Mouse (Mus musculus): ENCODE results near the gene Trak1. TPM values are rescaled to one million over a fixed set of nuclear protein-coding genes. Genes with fewer than 3 reads are reported as not detected.

Trak1 gene
- polyA plus RNA-seq, 1 experiment from 2014 or later = 58.4 TPM

- H3K4me1 ChIP-seq (replicated peaks) = peaks cover 50% of the 10 kb centered on the region
- no peak; the same call in 1 of the 2 replicates for ATAC-seq (ENCODE audit: low FRiP score, low read depth)
- WGBS = 70% methylated on average over 9 of the region's 9 CpGs
- H3K9me3 ChIP-seq = no peaks in the 10 kb centered on the region
- no peak overlapping the region for H3K4me2 ChIP-seq
- peak overlapping the region; percentile 43 for H3K27ac ChIP-seq (replicated peaks)
- no peak overlapping the region for H3K4me3 ChIP-seq
- H3K36me3 ChIP-seq = no peaks in the 10 kb centered on the region
- H3K27me3 ChIP-seq = no peaks in the 10 kb centered on the region
- H3K9ac ChIP-seq = no peak overlapping the region
Measured at GRCm38 (mm10) chr9:121383180-121383586, 85.9 kb downstream of the Trak1 start.

DNA sequence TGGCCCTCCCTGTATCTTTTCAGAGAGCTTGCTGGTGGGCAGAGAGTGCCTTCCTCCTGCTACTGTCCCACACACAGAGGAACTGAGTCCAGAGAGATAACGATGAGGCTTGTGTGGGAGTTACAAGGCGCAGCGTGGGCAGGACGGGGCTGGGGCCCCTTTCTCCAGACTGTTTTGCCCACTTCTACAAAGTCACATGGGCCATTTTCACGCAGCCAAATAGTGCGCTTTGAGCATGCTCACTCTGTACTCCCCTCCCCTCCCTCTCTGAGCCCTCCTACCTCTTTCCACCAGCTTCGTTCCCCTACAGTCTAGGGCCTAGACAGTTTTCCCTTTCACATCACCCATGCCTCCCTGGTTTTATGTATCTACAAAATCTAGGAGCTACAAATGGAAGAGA lies 87.3 kb downstream of the Trak1 start:
- H3K4me3 ChIP-seq = no peak overlapping the region
- ATAC-seq (ENCODE audit: low FRiP score, low read depth) = no peak
- no peak overlapping the region for H3K4me2 ChIP-seq
- H3K27ac ChIP-seq (replicated peaks) = no peak overlapping the region; the same call in 1 of the 2 replicates
- WGBS = 83% methylated on average over 7 of the region's 7 CpGs
- no peaks in the 10 kb centered on the region for H3K36me3 ChIP-seq
- no peak overlapping the region for H3K9ac ChIP-seq
- no peaks in the 10 kb centered on the region for H3K27me3 ChIP-seq
- H3K4me1 ChIP-seq (replicated peaks) = peaks cover 55% of the 10 kb centered on the region
- H3K9me3 ChIP-seq = no peaks in the 10 kb centered on the region

GRCm38 (mm10) chr9:121385091-121385748 lies 87.9 kb downstream of the Trak1 start:
- no peaks in the 10 kb centered on the region for H3K9me3 ChIP-seq
- no peaks in the 10 kb centered on the region for H3K27me3 ChIP-seq
- H3K27ac ChIP-seq (replicated peaks) = peak overlapping the region; percentile 58
- H3K4me1 ChIP-seq (replicated peaks) = peaks cover 55% of the 10 kb centered on the region
- H3K4me3 ChIP-seq = no peak overlapping the region
- H3K4me2 ChIP-seq = no peak overlapping the region
- no peak for ATAC-seq (ENCODE audit: low FRiP score, low read depth)
- 37% methylated on average over 16 of the region's 16 CpGs for WGBS
- no peaks in the 10 kb centered on the region for H3K36me3 ChIP-seq
- no peak overlapping the region for H3K9ac ChIP-seq

DNA sequence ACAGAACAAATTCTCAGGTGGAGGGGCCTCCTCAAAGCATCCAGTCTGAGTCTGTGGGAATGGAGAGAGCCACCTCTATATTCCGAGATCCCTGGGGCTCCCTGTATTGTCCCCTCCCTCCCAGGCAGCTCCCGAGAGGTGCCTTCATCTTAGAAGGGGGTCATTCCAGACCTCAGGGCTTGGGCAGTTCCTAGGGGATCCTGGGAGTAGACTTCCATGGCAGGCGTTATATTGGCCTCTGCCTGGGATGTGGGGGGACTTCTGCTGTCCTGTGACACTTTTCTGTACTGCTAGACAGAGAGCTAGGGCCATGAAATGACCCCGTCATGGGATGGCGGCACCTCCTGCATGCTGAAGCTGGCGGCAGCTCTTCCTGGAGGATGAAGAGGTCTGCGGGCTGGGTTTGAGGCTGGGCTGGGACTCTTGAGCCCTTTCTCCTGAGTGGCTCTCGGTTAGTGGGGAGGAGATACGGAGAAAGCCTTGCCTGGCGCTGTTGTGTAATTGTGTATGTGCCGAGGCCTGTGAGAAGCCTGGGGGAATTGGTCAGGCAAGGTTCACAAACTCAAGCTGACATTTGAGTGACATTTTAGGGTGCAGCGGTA lies 88.5 kb downstream of the Trak1 start:
- 77% methylated on average over 12 of the region's 12 CpGs for WGBS

DNA sequence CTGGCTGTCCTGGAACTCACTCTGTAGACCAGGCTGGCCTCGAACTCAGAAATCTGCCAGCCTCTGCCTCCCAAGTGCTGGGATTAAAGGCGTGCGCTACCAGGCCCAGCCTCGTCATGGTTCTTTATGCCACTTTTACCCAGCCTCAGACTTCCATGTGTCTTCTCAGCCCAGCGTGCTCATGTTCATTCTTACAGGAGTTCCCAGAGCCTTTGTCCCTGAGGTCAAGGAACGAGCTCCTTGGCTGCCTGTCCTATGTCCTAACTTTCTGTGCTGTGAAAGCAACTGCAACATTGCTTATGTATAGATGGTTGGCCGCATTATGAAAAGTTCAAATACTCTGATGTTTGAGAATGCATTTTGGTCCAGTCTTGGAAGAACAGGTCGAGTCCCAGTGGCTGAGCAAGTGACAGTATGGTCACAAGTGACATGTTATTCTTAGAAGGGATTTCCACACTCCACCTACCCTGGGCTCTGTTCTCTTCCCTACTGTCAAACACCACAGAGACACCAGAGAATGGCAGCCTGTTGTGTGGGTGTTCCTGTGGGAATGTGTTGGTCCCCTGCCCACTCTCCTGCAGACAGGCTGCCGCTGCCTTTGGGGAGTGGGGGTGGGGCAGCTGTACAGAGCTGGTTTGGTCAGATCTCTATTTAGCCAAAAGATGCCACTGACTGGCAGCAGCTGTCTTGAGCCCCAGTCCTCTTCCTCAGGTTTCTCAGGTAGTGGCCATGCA lies 90.4 kb downstream of the Trak1 start:
- Histone ChIP-seq H3K4me2 (no peak overlapping the region), H3K27ac (replicated peaks) (no peak overlapping the region)
- ATAC-seq (ENCODE audit: low FRiP score, low read depth) = no peak

More for the DNA sequence above, 88.5 kb downstream of the Trak1 start:
- ATAC-seq (ENCODE audit: low FRiP score, low read depth) = no peak
- Histone ChIP-seq H3K4me1 (replicated peaks) (peaks cover 55% of the 10 kb centered on the region), H3K4me3 (no peak overlapping the region), H3K27ac (replicated peaks) (no peak overlapping the region), H3K9me3 (no peaks in the 10 kb centered on the region), H3K9ac (no peak overlapping the region), H3K27me3 (no peaks in the 10 kb centered on the region), H3K36me3 (no peaks in the 10 kb centered on the region), H3K4me2 (no peak overlapping the region)

GRCm38 (mm10) chr9:121388273-121388931 lies 91.1 kb downstream of the Trak1 start:
- no peak for ATAC-seq (ENCODE audit: low FRiP score, low read depth)
- peaks cover 4% of the 10 kb centered on the region; the same call in 1 of the 2 replicates for H3K36me3 ChIP-seq
- no peak overlapping the region for H3K27ac ChIP-seq (replicated peaks)
- no peak overlapping the region for H3K4me2 ChIP-seq
- peaks cover 35% of the 10 kb centered on the region for H3K4me1 ChIP-seq (replicated peaks)
- H3K9ac ChIP-seq = no peak overlapping the region
- 54% methylated on average over 13 of the region's 13 CpGs for WGBS
- H3K27me3 ChIP-seq = no peaks in the 10 kb centered on the region
- no peaks in the 10 kb centered on the region for H3K9me3 ChIP-seq
- H3K4me3 ChIP-seq = no peak overlapping the region

More for the DNA sequence above, 90.4 kb downstream of the Trak1 start:
- no peaks in the 10 kb centered on the region for H3K27me3 ChIP-seq
- no peaks in the 10 kb centered on the region for H3K36me3 ChIP-seq
- H3K9me3 ChIP-seq = no peaks in the 10 kb centered on the region
- no peak overlapping the region for H3K4me3 ChIP-seq
- H3K4me1 ChIP-seq (replicated peaks) = peaks cover 41% of the 10 kb centered on the region
- WGBS = 70% methylated on average over 9 of the region's 9 CpGs
- no peak overlapping the region for H3K9ac ChIP-seq

DNA sequence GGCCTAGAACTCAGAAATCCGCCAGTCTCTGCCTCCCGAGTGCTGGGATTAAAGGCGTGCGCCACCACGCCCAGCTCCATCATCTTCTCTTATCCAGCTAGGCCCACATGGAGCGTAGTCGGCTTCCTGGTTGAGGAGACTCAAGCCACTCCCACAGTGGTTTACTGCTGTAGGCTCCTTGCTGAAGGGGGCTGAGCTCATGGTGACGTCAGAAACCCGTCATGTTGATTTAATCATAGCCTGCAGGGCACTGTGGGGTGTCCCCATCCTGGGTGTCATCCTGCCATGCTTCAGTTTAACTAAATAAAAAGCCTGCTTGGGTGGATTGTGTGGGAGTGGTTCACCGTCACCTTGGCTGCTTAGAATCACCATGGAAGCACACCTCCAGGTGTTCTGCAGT lies 92.0 kb downstream of the Trak1 start:
- Histone ChIP-seq H3K9ac (no peak overlapping the region), H3K4me2 (no peak overlapping the region), H3K9me3 (no peaks in the 10 kb centered on the region), H3K27me3 (no peaks in the 10 kb centered on the region), H3K4me3 (no peak overlapping the region), H3K27ac (replicated peaks) (no peak overlapping the region), H3K4me1 (replicated peaks) (peaks cover 27% of the 10 kb centered on the region), H3K36me3 (peaks cover 4% of the 10 kb centered on the region; the same call in 1 of the 2 replicates)
- WGBS = 86% methylated on average over 10 of the region's 10 CpGs
- no peak for ATAC-seq (ENCODE audit: low FRiP score, low read depth)

GRCm38 (mm10) chr9:121391898-121392297 lies 94.6 kb downstream of the Trak1 start:
- Histone ChIP-seq H3K9me3 (no peaks in the 10 kb centered on the region), H3K36me3 (peaks cover 4% of the 10 kb centered on the region; the same call in 1 of the 2 replicates), H3K4me2 (no peak overlapping the region), H3K27ac (replicated peaks) (no peak overlapping the region), H3K4me1 (replicated peaks) (peaks cover 13% of the 10 kb centered on the region), H3K9ac (no peak overlapping the region), H3K27me3 (no peaks in the 10 kb centered on the region), H3K4me3 (no peak overlapping the region)
- 87% methylated on average over 13 of the region's 13 CpGs for WGBS
- no peak for ATAC-seq (ENCODE audit: low FRiP score, low read depth)

GRCm38 (mm10) chr9:121392427-121392826 lies 95.1 kb downstream of the Trak1 start:
- H3K27ac ChIP-seq (replicated peaks) = no peak overlapping the region
- H3K27me3 ChIP-seq = no peaks in the 10 kb centered on the region
- ATAC-seq (ENCODE audit: low FRiP score, low read depth) = 0 out of 2 replicates have a peak, but pooled peaks have one; percentile 35
- 41% methylated on average over 5 of the region's 5 CpGs for WGBS
- H3K4me2 ChIP-seq = no peak overlapping the region
- no peak overlapping the region for H3K4me3 ChIP-seq
- no peak overlapping the region for H3K9ac ChIP-seq
- peaks cover 4% of the 10 kb centered on the region; the same call in 1 of the 2 replicates for H3K36me3 ChIP-seq
- H3K4me1 ChIP-seq (replicated peaks) = peaks cover 14% of the 10 kb centered on the region
- H3K9me3 ChIP-seq = no peaks in the 10 kb centered on the region

GRCm38 (mm10) chr9:121393104-121393503 lies 95.8 kb downstream of the Trak1 start:
- H3K4me3 ChIP-seq = no peak overlapping the region
- 92% methylated on average over 4 of the region's 4 CpGs for WGBS
- H3K27ac ChIP-seq (replicated peaks) = no peak overlapping the region
- no peaks in the 10 kb centered on the region for H3K27me3 ChIP-seq
- no peaks in the 10 kb centered on the region for H3K9me3 ChIP-seq
- no peak overlapping the region for H3K4me2 ChIP-seq
- no peak for ATAC-seq (ENCODE audit: low FRiP score, low read depth)
- H3K9ac ChIP-seq = no peak overlapping the region
- peaks cover 14% of the 10 kb centered on the region for H3K4me1 ChIP-seq (replicated peaks)
- peaks cover 4% of the 10 kb centered on the region; the same call in 1 of the 2 replicates for H3K36me3 ChIP-seq

GRCm38 (mm10) chr9:121394882-121395281 lies 97.6 kb downstream of the Trak1 start:
- Histone ChIP-seq H3K4me3 (no peak overlapping the region), H3K36me3 (peaks cover 4% of the 10 kb centered on the region; the same call in 1 of the 2 replicates), H3K27me3 (no peaks in the 10 kb centered on the region), H3K4me1 (replicated peaks) (peaks cover 25% of the 10 kb centered on the region), H3K4me2 (no peak overlapping the region), H3K9me3 (no peaks in the 10 kb centered on the region), H3K9ac (no peak overlapping the region), H3K27ac (replicated peaks) (no peak overlapping the region)
- WGBS = 85% methylated on average over 2 of the region's 2 CpGs
- ATAC-seq (ENCODE audit: low FRiP score, low read depth) = no peak
